Mouse (Mus musculus) T-helper 17 cell (primary cell): Measurements from ENCODE around the gene Denr.

Source experiments
- in situ Hi-C, 2 experiments: fragments of 300-600 bp; cut with MboI, MseI; formaldehyde crosslinking; loops; 1 replicate in 1 of 2; 2 replicates in 1 of 2; pipeline ENCODE4 v1.15.1; 2025; ENCODE audit warnings: high pct_unique_total_duplicates in 2 of 2

The Denr gene

DNA sequence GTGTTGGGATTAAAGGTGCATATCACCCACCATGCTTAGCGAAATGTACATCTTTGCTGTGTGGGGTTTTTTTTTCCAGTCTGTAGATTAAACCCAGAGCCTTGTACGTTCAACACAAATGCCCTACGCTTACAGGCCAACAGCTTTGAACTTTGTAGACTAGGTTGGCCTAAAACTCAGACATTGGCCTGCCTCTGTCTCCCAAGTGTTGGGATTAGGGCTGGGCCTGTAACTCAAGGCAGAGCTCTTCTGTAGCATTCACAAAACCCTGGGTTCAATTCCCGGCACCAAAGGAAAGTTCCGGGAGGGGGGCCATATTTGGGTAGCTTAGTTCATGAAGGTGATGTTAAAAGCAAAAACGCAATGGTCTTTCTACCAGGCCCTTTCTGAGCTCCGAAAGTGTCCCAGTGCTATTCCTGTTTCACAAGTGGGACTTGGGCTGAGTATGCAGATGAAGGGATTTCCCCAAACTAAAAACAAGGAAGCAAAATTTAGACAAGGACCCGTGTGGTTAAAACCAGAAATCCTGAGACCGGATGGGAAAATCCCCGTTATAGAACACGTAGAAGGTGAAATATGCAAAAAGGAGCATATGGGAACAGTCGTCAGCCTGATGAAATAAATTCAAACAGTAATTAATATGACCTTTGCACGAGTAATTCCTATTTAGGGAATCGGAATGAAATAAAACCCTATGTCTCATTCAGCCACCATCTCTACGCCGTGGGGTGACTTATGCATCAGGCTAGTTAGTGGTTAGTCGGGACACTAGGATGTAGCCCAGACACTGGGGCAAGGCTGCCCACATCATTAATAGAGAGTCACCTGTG, 614 bp upstream of the Denr start:
- in situ Hi-C loops: no loop called here

DNA sequence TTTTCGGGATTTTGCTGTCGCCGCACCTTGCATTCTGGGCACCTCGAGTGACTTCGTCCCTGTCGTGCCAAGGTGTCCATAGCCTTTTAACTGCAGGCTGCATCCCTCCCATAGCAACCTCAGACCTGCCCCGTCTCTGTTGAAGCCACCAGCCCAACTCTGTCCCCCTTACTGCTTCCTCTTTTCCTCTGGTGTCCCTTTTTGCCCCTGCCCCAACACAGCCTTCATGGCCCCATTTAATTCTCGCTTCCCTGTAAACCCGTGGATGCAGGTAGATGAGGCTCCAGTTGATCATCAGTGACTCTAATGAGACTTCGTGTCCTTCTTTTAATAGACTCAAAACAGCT, 629 bp downstream of the Denr start:
- in situ Hi-C loops: no loop called here

DNA sequence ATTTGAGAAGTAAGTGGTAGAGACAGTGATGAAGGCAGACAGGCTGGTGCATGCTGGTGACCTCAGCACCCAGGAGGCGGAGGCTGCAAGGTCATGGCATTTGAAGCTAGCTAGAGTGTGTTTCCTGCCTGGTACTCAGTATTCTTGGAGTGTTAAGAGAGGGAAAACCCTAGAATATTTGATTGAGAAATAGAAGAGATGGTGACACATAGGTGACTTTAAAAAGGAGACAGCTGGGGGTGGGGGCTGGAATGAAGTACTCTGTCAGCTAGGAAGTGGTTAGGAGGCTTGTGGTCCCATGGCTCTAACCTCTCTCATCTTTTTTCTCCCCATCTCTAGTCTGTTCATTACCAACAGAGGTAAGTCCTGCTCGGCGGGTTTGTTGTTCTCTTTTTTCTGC, 7.9 kb downstream of the Denr start:
- in situ Hi-C loops: no loop called here

DNA sequence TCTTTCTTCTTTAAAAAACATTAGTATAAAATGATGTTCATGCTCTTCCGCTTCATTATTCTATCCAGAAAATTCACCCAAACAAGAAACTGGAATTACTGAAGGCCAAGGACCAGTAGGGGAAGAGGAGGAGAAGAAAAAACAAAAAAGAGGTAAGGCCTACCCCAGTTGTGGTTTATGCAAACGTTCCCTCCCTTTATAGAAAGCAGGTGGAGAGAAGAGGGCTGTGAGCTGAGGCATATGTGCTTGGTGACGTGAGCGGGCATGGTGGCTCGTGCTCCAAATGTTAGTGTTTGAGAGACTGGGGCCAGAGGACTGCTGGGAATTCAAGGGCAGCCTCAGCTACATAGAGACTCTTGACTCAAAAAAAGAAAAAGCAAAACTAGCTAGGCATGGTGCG, 15.1 kb downstream of the Denr start:
- in situ Hi-C loops: no loop called here

- in situ Hi-C loops: no loop called here
Measured at GRCm38 (mm10) chr5:123927118-123927517, 20.1 kb downstream of the Denr start, which contains the start of gene Gm43518. Gm43518 (plus strand) TSS chr5:123927418.

- in situ Hi-C loops: no loop called here
Measured at GRCm38 (mm10) chr5:123930508-123930989, 23.6 kb downstream of the Denr start, which contains the start of gene Ccdc62. Ccdc62 (plus strand) TSS chr5:123930679.

DNA sequence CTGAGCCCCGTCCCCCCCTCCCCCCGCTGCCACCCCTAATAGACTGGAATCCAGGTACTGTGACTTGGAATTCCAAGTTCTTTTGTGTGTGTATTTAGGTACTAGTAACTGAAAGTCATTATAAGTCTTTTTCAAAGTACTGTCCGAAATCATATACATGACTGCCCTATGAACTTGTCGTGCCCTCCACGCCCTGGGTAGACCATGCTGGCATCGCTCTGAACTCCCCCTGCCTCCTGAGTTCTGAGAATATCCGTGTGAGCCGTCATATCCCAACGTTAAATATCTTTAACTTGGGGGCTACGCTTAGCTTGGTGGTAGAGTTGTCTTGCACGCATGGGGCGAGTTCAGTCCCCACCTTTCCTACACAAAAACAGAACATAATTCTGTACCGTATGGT, 24.2 kb downstream of the Denr start:
- in situ Hi-C loops: no loop called here

GRCm38 (mm10) chr5:123932927-123933326, 26.0 kb downstream of the Denr start:
- in situ Hi-C loops: no loop called here

GRCm38 (mm10) chr5:123933556-123933955, 26.6 kb downstream of the Denr start:
- in situ Hi-C loops: no loop called here

- in situ Hi-C loops: no loop called here
Measured at GRCm38 (mm10) chr5:123933957-123934591, 27.1 kb downstream of the Denr start.

DNA sequence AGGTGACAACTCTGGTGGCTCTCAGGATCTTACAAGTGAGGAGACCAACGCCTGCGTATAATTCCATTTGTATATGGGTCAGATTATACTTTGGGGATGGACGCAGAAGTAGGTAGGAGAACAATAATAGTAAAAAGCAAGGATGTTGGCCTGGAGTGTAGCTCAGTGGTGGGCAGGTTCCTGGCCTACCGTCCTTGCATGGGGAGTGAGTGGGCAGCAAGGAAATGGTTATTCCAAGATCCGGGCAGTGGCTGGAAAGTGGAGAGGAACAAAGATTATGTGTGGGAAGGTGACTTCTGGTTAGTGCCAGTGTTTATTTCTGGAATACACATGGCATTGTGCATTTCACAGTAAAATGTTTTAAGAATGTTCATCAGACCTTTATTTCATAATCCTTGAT, 29.0 kb downstream of the Denr start:
- in situ Hi-C loops: no loop called here

- in situ Hi-C loops: no loop called here
Measured at GRCm38 (mm10) chr5:123938479-123938878, 31.5 kb downstream of the Denr start.

GRCm38 (mm10) chr5:123946546-123946945, 39.6 kb downstream of the Denr start:
- in situ Hi-C loops: loop anchor here in 1 of 2 experiments (5.0 kb wide), 2 partner anchors 46 to 136 kb away; no protein-coding TSS in a partner anchor

- in situ Hi-C loops: loop anchor here in 1 of 2 experiments (5.0 kb wide), 2 partner anchors 45 to 135 kb away; no protein-coding TSS in a partner anchor
Measured at GRCm38 (mm10) chr5:123947041-123947761, 40.2 kb downstream of the Denr start.

GRCm38 (mm10) chr5:123952365-123953045, 45.5 kb downstream of the Denr start:
- in situ Hi-C loops: loop anchor here in 1 of 2 experiments (5.0 kb wide), 1 partner anchor 40 kb away; no protein-coding TSS in a partner anchor

DNA sequence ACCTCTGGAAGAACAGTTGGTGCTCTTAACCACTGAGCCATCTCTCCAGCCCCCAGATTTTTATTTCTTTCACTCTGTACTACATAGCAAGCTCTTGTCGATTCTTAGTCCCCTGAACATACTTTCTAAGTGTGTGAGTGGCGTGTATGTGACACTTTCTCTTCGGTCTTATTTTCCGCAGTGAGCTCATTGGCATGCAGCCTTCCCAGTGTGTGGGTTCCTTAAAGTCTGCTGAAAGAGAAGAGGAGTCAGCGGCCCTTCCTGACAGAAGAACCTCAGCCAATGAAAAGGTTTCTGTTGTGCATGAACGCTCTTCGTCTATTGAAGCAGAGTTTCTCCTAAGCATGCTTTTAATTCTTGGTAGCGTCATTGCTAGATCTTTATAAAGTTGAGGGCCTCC, 50.2 kb downstream of the Denr start:
- in situ Hi-C loops: no loop called here

- in situ Hi-C loops: no loop called here
Measured at GRCm38 (mm10) chr5:123959018-123959417, 52.0 kb downstream of the Denr start.

GRCm38 (mm10) chr5:123960129-123960528, 53.2 kb downstream of the Denr start:
- in situ Hi-C loops: loop anchor here in 1 of 2 experiments (10.0 kb wide), 1 partner anchor 1585 kb away; the partner anchor contains the start of genes Fam216a and Gpn3

DNA sequence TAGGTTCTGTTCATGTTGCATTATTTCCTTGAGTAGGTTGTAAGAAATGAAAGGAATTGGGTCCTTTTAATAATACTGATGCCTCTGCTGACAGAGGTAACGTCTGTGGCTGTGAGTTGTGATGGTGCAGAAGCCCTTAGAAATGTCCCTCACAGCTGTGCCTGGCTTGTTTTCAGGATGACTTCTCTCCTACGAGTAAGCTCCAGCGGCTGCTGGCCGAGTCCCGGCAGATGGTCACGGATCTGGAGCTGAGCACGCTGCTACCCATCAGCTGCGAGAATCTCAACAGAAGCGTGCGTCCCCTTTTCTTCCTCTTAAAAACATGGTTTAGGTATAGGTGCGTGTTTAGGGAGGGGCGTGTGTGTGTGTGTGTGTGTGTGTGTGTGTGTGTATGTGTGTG, 54.1 kb downstream of the Denr start:
- in situ Hi-C loops: loop anchor here in 1 of 2 experiments (10.0 kb wide), 1 partner anchor 1586 kb away; the partner anchor contains the start of genes Fam216a and Gpn3

DNA sequence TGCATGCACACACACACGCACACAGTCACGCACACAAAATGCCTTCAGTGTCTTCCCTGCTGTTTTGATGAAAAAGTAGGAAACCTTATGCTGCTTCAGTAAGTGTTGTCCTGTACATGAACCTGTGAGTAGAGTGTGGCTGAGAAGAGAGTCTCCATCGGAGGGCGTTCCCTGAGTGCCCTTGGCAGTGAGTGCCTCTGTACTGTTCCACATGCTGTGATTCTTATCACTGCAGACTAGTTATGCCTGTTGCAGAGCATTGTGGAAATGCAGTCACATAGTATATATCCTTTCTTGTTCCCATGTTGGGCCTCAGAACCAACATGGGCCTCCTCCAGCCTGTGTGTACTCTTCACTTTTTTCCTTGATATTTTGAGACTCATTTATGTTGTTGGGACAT, 57.2 kb downstream of the Denr start:
- in situ Hi-C loops: loop anchor here in 1 of 2 experiments (10.0 kb wide), 1 partner anchor 1589 kb away; the partner anchor contains the start of genes Fam216a and Gpn3

DNA sequence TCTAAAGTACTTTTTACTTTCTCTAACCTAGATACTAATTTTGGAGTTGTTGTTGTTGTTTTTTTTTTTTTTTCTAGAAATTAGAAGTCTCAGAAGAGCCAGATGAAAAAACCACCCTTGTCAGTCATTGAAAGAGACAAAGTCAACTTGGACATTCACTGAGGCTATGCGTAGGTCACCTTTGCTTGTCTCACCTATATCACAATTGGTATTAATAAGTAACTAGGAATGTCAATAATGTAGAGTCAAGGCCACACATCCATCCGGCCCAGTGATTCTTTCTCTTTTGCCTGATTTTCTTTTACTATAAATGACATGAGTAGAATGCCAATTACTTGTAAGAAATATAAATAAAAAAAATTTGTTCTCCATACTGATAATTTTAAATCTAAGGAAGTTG, 59.8 kb downstream of the Denr start:
- in situ Hi-C loops: loop anchor here in 1 of 2 experiments (10.0 kb wide), 1 partner anchor 1592 kb away; the partner anchor contains the start of genes Fam216a and Gpn3
